Mouse (Mus musculus): ENCODE data around the gene Hoxb3. TPM values are rescaled to one million over a fixed set of nuclear protein-coding genes. Genes with fewer than 3 reads are reported as not detected.

Hoxb3 gene
- polyA plus RNA-seq, 1 experiment from 2014 or later = 0.36 TPM

- Histone ChIP-seq H3K36me3 (no peaks in the 10 kb centered on the region), H3K9ac (no peak overlapping the region), H3K9me3 (replicated peaks) (no peaks in the 10 kb centered on the region), H3K4me3 (peak overlapping the region; percentile 25; the same call in 1 of the 2 replicates), H3K4me1 (peaks cover 11% of the 10 kb centered on the region; the same call in 1 of the 2 replicates), H3K27ac (peak overlapping the region; percentile 65), H3K27me3 (replicated peaks) (peaks cover 100% of the 10 kb centered on the region), H3K4me2 (peak overlapping the region; percentile 54)
- 2% methylated on average over 36 of the region's 36 CpGs for WGBS (ENCODE audit: insufficient replicate concordance)
- ATAC-seq = no peak
These were observed 17.7 kb downstream of the Hoxb3 start for GRCm38 (mm10) chr11:96340698-96341365.

GRCm38 (mm10) chr11:96341701-96342575 lies 18.8 kb downstream of the Hoxb3 start:
- 4% methylated on average over 40 of the region's 40 CpGs for WGBS (ENCODE audit: insufficient replicate concordance)
- H3K4me3 ChIP-seq = peak overlapping the region; percentile 32
- peak overlapping the region; percentile 41 for H3K9ac ChIP-seq
- H3K9me3 ChIP-seq (replicated peaks) = no peaks in the 10 kb centered on the region
- peaks cover 100% of the 10 kb centered on the region for H3K27me3 ChIP-seq (replicated peaks)
- H3K36me3 ChIP-seq = no peaks in the 10 kb centered on the region
- peak overlapping the region; percentile 65 for H3K27ac ChIP-seq
- peaks cover 17% of the 10 kb centered on the region; the same call in 1 of the 2 replicates for H3K4me1 ChIP-seq
- no peak for ATAC-seq
- peak overlapping the region; percentile 54 for H3K4me2 ChIP-seq

GRCm38 (mm10) chr11:96342576-96342930 lies 19.4 kb downstream of the Hoxb3 start:
- H3K9ac ChIP-seq = no peak overlapping the region
- H3K4me3 ChIP-seq = no peak overlapping the region
- ATAC-seq = no peak
- no peak overlapping the region for H3K27ac ChIP-seq
- 4% methylated on average over 4 of the region's 4 CpGs for WGBS (ENCODE audit: insufficient replicate concordance)
- H3K27me3 ChIP-seq (replicated peaks) = peaks cover 98% of the 10 kb centered on the region
- peaks cover 17% of the 10 kb centered on the region; the same call in 1 of the 2 replicates for H3K4me1 ChIP-seq
- peak overlapping the region; percentile 54; the same call in 1 of the 2 replicates for H3K4me2 ChIP-seq
- H3K9me3 ChIP-seq (replicated peaks) = no peaks in the 10 kb centered on the region
- H3K36me3 ChIP-seq = no peaks in the 10 kb centered on the region

- Histone ChIP-seq H3K4me1 (peaks cover 23% of the 10 kb centered on the region), H3K27me3 (replicated peaks) (peaks cover 97% of the 10 kb centered on the region), H3K9me3 (replicated peaks) (no peaks in the 10 kb centered on the region), H3K36me3 (no peaks in the 10 kb centered on the region), H3K27ac (no peak overlapping the region), H3K9ac (no peak overlapping the region), H3K4me3 (no peak overlapping the region), H3K4me2 (no peak overlapping the region)
- 42% methylated on average over 2 of the region's 2 CpGs for WGBS (ENCODE audit: insufficient replicate concordance)
- ATAC-seq = no peak
These were observed 20.1 kb downstream of the Hoxb3 start for GRCm38 (mm10) chr11:96343206-96343745.

- no peaks in the 10 kb centered on the region for H3K9me3 ChIP-seq (replicated peaks)
- H3K4me3 ChIP-seq = no peak overlapping the region
- no peaks in the 10 kb centered on the region for H3K36me3 ChIP-seq
- H3K4me1 ChIP-seq = peaks cover 27% of the 10 kb centered on the region
- peaks cover 97% of the 10 kb centered on the region for H3K27me3 ChIP-seq (replicated peaks)
- 27% methylated on average over 39 of the region's 40 CpGs for WGBS (ENCODE audit: insufficient replicate concordance)
- no peak for ATAC-seq
- 0 out of 2 replicates have a peak overlapping the region, but pooled peaks have one; percentile 1 for H3K27ac ChIP-seq
- no peak overlapping the region for H3K9ac ChIP-seq
- no peak overlapping the region for H3K4me2 ChIP-seq
These were observed 21.1 kb downstream of the Hoxb3 start for GRCm38 (mm10) chr11:96344061-96344877.

GRCm38 (mm10) chr11:96344878-96345159 lies 21.7 kb downstream of the Hoxb3 start:
- WGBS (ENCODE audit: insufficient replicate concordance) = 45% methylated on average over 6 of the region's 6 CpGs
- Histone ChIP-seq H3K27ac (no peak overlapping the region), H3K4me2 (peak overlapping the region; percentile 43), H3K4me1 (peaks cover 27% of the 10 kb centered on the region), H3K27me3 (replicated peaks) (peaks cover 97% of the 10 kb centered on the region), H3K36me3 (no peaks in the 10 kb centered on the region), H3K9ac (no peak overlapping the region), H3K4me3 (no peak overlapping the region), H3K9me3 (replicated peaks) (no peaks in the 10 kb centered on the region)
- ATAC-seq = no peak

GRCm38 (mm10) chr11:96345220-96345892 lies 22.2 kb downstream of the Hoxb3 start:
- Histone ChIP-seq H3K9ac (no peak overlapping the region), H3K4me1 (peaks cover 27% of the 10 kb centered on the region), H3K36me3 (no peaks in the 10 kb centered on the region), H3K4me2 (peak overlapping the region; percentile 43), H3K27me3 (replicated peaks) (peaks cover 97% of the 10 kb centered on the region), H3K4me3 (peak overlapping the region; percentile 35), H3K27ac (peak overlapping the region; percentile 36; the same call in 1 of the 2 replicates), H3K9me3 (replicated peaks) (no peaks in the 10 kb centered on the region)
- WGBS (ENCODE audit: insufficient replicate concordance) = 6% methylated on average over 42 of the region's 56 CpGs
- no peak for ATAC-seq

- peaks cover 97% of the 10 kb centered on the region for H3K27me3 ChIP-seq (replicated peaks)
- WGBS (ENCODE audit: insufficient replicate concordance) = 12% methylated on average over 45 of the region's 45 CpGs
- H3K4me2 ChIP-seq = peak overlapping the region; percentile 43
- H3K4me3 ChIP-seq = peak overlapping the region; percentile 35
- H3K36me3 ChIP-seq = no peaks in the 10 kb centered on the region
- no peaks in the 10 kb centered on the region for H3K9me3 ChIP-seq (replicated peaks)
- peak overlapping the region; percentile 36; the same call in 1 of the 2 replicates for H3K27ac ChIP-seq
- peaks cover 27% of the 10 kb centered on the region for H3K4me1 ChIP-seq
- ATAC-seq = no peak
- H3K9ac ChIP-seq = no peak overlapping the region
These were observed 23.0 kb downstream of the Hoxb3 start for GRCm38 (mm10) chr11:96345893-96346806.

GRCm38 (mm10) chr11:96346916-96347520 lies 23.9 kb downstream of the Hoxb3 start:
- peaks cover 23% of the 10 kb centered on the region for H3K4me1 ChIP-seq
- no peak overlapping the region for H3K4me3 ChIP-seq
- H3K27me3 ChIP-seq (replicated peaks) = peaks cover 97% of the 10 kb centered on the region
- no peak overlapping the region for H3K27ac ChIP-seq
- no peak for ATAC-seq
- no peak overlapping the region for H3K9ac ChIP-seq
- WGBS (ENCODE audit: insufficient replicate concordance) = 44% methylated on average over 5 of the region's 5 CpGs
- H3K36me3 ChIP-seq = no peaks in the 10 kb centered on the region
- H3K4me2 ChIP-seq = no peak overlapping the region
- H3K9me3 ChIP-seq (replicated peaks) = no peaks in the 10 kb centered on the region

- Histone ChIP-seq H3K9ac (no peak overlapping the region), H3K4me3 (no peak overlapping the region), H3K36me3 (no peaks in the 10 kb centered on the region), H3K9me3 (replicated peaks) (no peaks in the 10 kb centered on the region), H3K4me2 (no peak overlapping the region), H3K27me3 (replicated peaks) (peaks cover 97% of the 10 kb centered on the region), H3K27ac (peak overlapping the region; percentile 45; the same call in 1 of the 2 replicates), H3K4me1 (peaks cover 23% of the 10 kb centered on the region)
- no peak for ATAC-seq
- 24% methylated on average over 4 of the region's 4 CpGs for WGBS (ENCODE audit: insufficient replicate concordance)
These were observed 24.6 kb downstream of the Hoxb3 start for GRCm38 (mm10) chr11:96347717-96348116.
